Mouse (Mus musculus): Measurements from ENCODE around the gene Gdf5. TPM values are rescaled to one million over a fixed set of nuclear protein-coding genes. Genes with fewer than 3 reads are reported as not detected.

Gene Gdf5
- polyA plus RNA-seq, 1 experiment: 2.8 TPM

- Histone ChIP-seq H3K36me3 (ENCODE audit: control insufficient read depth, insufficient read depth) (peaks cover 23% of the 10 kb centered on the region), H3K79me2 (ENCODE audit: control insufficient read depth, insufficient read depth) (peaks cover 17% of the 10 kb centered on the region), H3K27me3 (ENCODE audit: control insufficient read depth, insufficient read depth, insufficient read length) (no peaks in the 10 kb centered on the region), H3ac (ENCODE audit: control insufficient read depth, insufficient read length) (no peak overlapping the region), H3K4me2 (ENCODE audit: low read depth) (no peak overlapping the region), H3K4me3 (no peak overlapping the region)
- TF ChIP-seq E2F4 (IDR thresholded peaks at IDR 0.05; ENCODE audit: insufficient read depth): no peak
- TF ChIP-seq TCF3 (IDR thresholded peaks at IDR 0.05; ENCODE audit: insufficient read length, low read depth): no peak
- TF ChIP-seq POLR2AphosphoS2 (IDR thresholded peaks at IDR 0.05; ENCODE audit: insufficient read length, low read depth): no peak
- no peak for TF ChIP-seq MAX (IDR thresholded peaks at IDR 0.05; ENCODE audit: low read depth)
- no peak for TF ChIP-seq MYOG (IDR thresholded peaks at IDR 0.05; ENCODE audit: control insufficient read depth in 1 of 3, insufficient read depth in 1 of 3, insufficient read length in 2 of 3, low read depth in 2 of 3)
Observed at GRCm38 (mm10) chr2:155914684-155915083, 30.5 kb downstream of the Gdf5 start.

GRCm38 (mm10) chr2:155903632-155904008, 41.5 kb downstream of the Gdf5 start:
- H3K79me2 ChIP-seq (ENCODE audit: control insufficient read depth, insufficient read depth): no peaks in the 10 kb centered on the region
- H3ac ChIP-seq (ENCODE audit: control insufficient read depth, insufficient read length): no peak overlapping the region
- TF ChIP-seq MAX (IDR thresholded peaks at IDR 0.05; ENCODE audit: low read depth) (no peak), REST (IDR thresholded peaks at IDR 0.05; ENCODE audit: insufficient read depth, insufficient read length) (no peak), SRF (IDR thresholded peaks at IDR 0.05; ENCODE audit: control insufficient read depth, insufficient read length, low read depth) (no peak), POLR2AphosphoS2 (IDR thresholded peaks at IDR 0.05; ENCODE audit: insufficient read length, low read depth) (no peak), MYOD1 (IDR thresholded peaks at IDR 0.05; ENCODE audit: control insufficient read depth in 1 of 3, insufficient read length in 2 of 3, low read depth in 2 of 3) (no peak), E2F4 (IDR thresholded peaks at IDR 0.05; ENCODE audit: insufficient read depth) (no peak), USF1 (IDR thresholded peaks at IDR 0.05; ENCODE audit: low read depth) (no peak), CEBPB (IDR thresholded peaks at IDR 0.05; ENCODE audit: insufficient read depth, poor library complexity, severe bottlenecking) (no peak), POLR2A (IDR thresholded peaks at IDR 0.05; ENCODE audit: insufficient read length, low read depth) (no peak), TCF3 (IDR thresholded peaks at IDR 0.05; ENCODE audit: insufficient read length, low read depth) (no peak), TCF12 (IDR thresholded peaks at IDR 0.05; ENCODE audit: insufficient read depth, poor library complexity, severe bottlenecking) (no peak), MYOG (IDR thresholded peaks at IDR 0.05; ENCODE audit: control insufficient read depth in 1 of 3, insufficient read depth in 1 of 3, insufficient read length in 2 of 3, low read depth in 2 of 3) (no peak)
- peaks cover 12% of the 10 kb centered on the region for H3K36me3 ChIP-seq (ENCODE audit: control insufficient read depth, insufficient read depth)
- H3K4me2 ChIP-seq (ENCODE audit: low read depth): no peak overlapping the region
- H3K27me3 ChIP-seq (ENCODE audit: control insufficient read depth, insufficient read depth, insufficient read length): no peaks in the 10 kb centered on the region
- H3K4me3 ChIP-seq: no peak overlapping the region

DNA sequence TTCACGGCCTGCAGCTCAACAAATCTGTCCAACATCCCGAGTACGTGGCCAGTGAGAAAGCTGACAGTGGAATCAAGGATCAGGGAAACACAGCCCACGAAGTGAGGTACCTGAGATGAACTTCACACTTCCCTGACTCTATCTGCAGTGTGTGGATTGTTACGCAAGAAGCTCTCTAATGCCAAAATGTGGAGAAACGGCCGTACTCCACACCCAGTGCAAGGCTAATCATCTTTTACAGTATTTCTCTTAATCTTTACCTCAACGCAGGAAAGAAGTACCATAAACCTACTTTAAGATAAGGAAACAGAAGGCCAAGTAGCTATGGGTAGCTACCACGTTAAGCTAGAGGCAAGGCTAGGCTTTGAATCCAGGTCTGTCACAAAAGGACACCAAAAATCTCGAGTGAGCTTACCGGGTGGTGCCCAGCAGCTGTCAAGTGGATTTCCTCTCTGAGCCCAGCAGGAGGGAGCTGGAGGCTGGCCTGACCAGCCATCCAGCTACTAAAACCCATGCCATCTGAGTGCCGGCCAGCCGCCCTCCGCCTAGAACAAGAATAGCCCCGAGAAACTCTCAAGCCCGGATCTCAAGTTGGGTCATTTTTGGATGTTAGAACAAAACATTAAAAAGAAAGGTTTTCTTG, 42.1 kb downstream of the Gdf5 start:
- peaks cover 14% of the 10 kb centered on the region for H3K36me3 ChIP-seq (ENCODE audit: control insufficient read depth, insufficient read depth)
- TF ChIP-seq TCF12 (IDR thresholded peaks at IDR 0.05; ENCODE audit: insufficient read depth, poor library complexity, severe bottlenecking): no peak
- no peak for TF ChIP-seq REST (IDR thresholded peaks at IDR 0.05; ENCODE audit: insufficient read depth, insufficient read length)
- peak; percentile 33 to 77 (median 61) for TF ChIP-seq MYOD1 (IDR thresholded peaks at IDR 0.05; ENCODE audit: control insufficient read depth in 1 of 3, insufficient read length in 2 of 3, low read depth in 2 of 3)
- no peak for TF ChIP-seq POLR2A (IDR thresholded peaks at IDR 0.05; ENCODE audit: insufficient read length, low read depth)
- TF ChIP-seq CEBPB (IDR thresholded peaks at IDR 0.05; ENCODE audit: insufficient read depth, poor library complexity, severe bottlenecking): peak; percentile 44; the same call in 1 of the 2 replicates
- no peak for TF ChIP-seq MAX (IDR thresholded peaks at IDR 0.05; ENCODE audit: low read depth)
- no peak for TF ChIP-seq E2F4 (IDR thresholded peaks at IDR 0.05; ENCODE audit: insufficient read depth)
- peak in 2 of 3 experiments; percentile 83 to 84 for TF ChIP-seq MYOG (IDR thresholded peaks at IDR 0.05; ENCODE audit: control insufficient read depth in 1 of 3, insufficient read depth in 1 of 3, insufficient read length in 2 of 3, low read depth in 2 of 3)
- H3K4me2 ChIP-seq (ENCODE audit: low read depth): peak overlapping the region; percentile 32
- no peaks in the 10 kb centered on the region for H3K27me3 ChIP-seq (ENCODE audit: control insufficient read depth, insufficient read depth, insufficient read length)
- H3K4me3 ChIP-seq: no peak overlapping the region
- no peaks in the 10 kb centered on the region for H3K79me2 ChIP-seq (ENCODE audit: control insufficient read depth, insufficient read depth)
- no peak overlapping the region for H3ac ChIP-seq (ENCODE audit: control insufficient read depth, insufficient read length)

DNA sequence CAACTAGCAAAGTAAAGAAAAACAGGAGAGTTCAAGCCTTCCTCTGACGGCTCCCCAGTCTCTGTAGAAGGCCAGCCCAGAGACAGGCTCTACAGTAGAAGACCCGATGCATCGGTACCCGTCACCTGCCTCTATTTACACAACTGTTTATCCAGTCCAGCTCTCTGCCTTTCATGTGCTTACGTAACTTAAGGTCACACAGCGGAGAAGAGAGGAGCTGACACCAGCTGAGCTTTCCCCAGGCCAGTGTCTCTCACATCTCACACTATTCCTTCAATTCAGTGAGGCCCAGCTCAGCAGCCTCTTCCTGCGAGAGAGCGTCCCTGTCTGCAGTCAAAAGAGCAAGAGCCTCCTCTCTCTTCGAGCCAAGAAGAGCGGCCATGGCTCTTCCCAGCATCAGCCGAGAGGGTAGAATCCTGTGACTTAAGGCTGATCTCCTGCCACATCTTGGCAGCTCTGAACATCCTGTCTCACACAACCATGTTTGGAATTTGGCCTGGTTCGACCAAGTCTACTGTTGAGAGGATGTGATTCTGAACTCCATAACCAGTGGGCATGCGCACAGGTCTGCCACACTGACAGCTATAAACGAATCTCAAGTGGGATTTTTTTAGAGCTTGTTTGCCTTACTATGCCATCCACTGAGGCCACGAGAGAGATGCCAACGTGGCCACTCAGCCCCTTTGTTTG, 50.0 kb downstream of the Gdf5 start:
- H3K36me3 ChIP-seq (ENCODE audit: control insufficient read depth, insufficient read depth): peaks cover 24% of the 10 kb centered on the region
- no peaks in the 10 kb centered on the region for H3K79me2 ChIP-seq (ENCODE audit: control insufficient read depth, insufficient read depth)
- no peak overlapping the region for H3ac ChIP-seq (ENCODE audit: control insufficient read depth, insufficient read length)
- no peaks in the 10 kb centered on the region for H3K27me3 ChIP-seq (ENCODE audit: control insufficient read depth, insufficient read depth, insufficient read length)
- H3K4me2 ChIP-seq (ENCODE audit: low read depth): no peak overlapping the region
- TF ChIP-seq TCF12 (IDR thresholded peaks at IDR 0.05; ENCODE audit: insufficient read depth, poor library complexity, severe bottlenecking) (no peak), CEBPB (IDR thresholded peaks at IDR 0.05; ENCODE audit: insufficient read depth, poor library complexity, severe bottlenecking) (no peak)
- H3K4me3 ChIP-seq: no peak overlapping the region

DNA sequence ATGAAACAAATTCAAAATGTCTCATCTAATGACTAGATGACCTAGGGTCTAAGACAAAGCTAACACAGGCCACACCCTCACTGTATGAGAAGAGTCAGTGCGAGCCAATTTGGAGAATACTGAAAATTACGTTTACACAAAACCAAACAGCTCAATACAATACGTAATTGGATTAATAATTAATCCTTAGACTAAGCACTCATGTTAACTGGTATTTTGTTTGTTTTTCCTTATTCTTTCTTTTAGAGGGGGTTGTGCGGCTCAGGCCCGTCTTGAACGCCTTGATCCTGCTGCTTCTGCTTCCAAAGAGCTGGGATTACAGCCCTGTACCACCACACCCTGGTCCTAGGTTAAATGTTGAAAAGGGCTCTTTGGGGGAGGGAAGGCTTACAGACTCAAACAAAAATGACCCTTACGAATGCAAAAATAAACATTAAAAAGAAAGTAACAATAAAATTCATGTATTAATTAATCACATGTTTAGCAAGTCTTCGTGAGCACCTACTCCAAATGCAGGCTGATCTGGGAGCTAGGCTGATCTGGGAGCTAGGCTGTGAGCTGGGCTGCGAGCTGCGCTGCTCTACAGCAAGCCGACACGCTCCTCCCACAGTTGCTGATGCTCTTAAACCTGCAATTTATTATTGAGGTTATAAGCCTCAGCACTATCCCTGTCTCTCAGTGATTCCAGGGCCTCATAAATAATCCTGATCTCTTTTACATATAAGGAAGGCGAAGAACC, 50.7 kb downstream of the Gdf5 start:
- Histone ChIP-seq H3K79me2 (ENCODE audit: control insufficient read depth, insufficient read depth) (no peaks in the 10 kb centered on the region), H3ac (ENCODE audit: control insufficient read depth, insufficient read length) (no peak overlapping the region), H3K36me3 (ENCODE audit: control insufficient read depth, insufficient read depth) (peaks cover 24% of the 10 kb centered on the region), H3K4me2 (ENCODE audit: low read depth) (no peak overlapping the region), H3K4me3 (no peak overlapping the region), H3K27me3 (ENCODE audit: control insufficient read depth, insufficient read depth, insufficient read length) (no peaks in the 10 kb centered on the region)
- TF ChIP-seq CEBPB (IDR thresholded peaks at IDR 0.05; ENCODE audit: insufficient read depth, poor library complexity, severe bottlenecking) (no peak), SRF (IDR thresholded peaks at IDR 0.05; ENCODE audit: control insufficient read depth, insufficient read length, low read depth) (no peak), E2F4 (IDR thresholded peaks at IDR 0.05; ENCODE audit: insufficient read depth) (no peak), MAX (IDR thresholded peaks at IDR 0.05; ENCODE audit: low read depth) (no peak), MYOD1 (IDR thresholded peaks at IDR 0.05; ENCODE audit: control insufficient read depth in 1 of 3, insufficient read length in 2 of 3, low read depth in 2 of 3) (no peak), USF1 (IDR thresholded peaks at IDR 0.05; ENCODE audit: low read depth) (no peak), REST (IDR thresholded peaks at IDR 0.05; ENCODE audit: insufficient read depth, insufficient read length) (no peak), POLR2AphosphoS2 (IDR thresholded peaks at IDR 0.05; ENCODE audit: insufficient read length, low read depth) (no peak), TCF3 (IDR thresholded peaks at IDR 0.05; ENCODE audit: insufficient read length, low read depth) (no peak), MYOG (IDR thresholded peaks at IDR 0.05; ENCODE audit: control insufficient read depth in 1 of 3, insufficient read depth in 1 of 3, insufficient read length in 2 of 3, low read depth in 2 of 3) (no peak), TCF12 (IDR thresholded peaks at IDR 0.05; ENCODE audit: insufficient read depth, poor library complexity, severe bottlenecking) (no peak), POLR2A (IDR thresholded peaks at IDR 0.05; ENCODE audit: insufficient read length, low read depth) (no peak)

All from myocyte (in vitro differentiated cells).